Mouse (Mus musculus) liver, adult (tissue): Measurements from ENCODE around the gene Rad9b.

Experiments used
- GATA4 ChIP-seq: IDR thresholded peaks from 2 replicates; pipeline ENCODE4 v1.6.1; 2014; ENCODE audit warnings: mild to moderate bottlenecking, low read length; ENCODE audit not compliant: insufficient replicate concordance

Rad9b gene

DNA sequence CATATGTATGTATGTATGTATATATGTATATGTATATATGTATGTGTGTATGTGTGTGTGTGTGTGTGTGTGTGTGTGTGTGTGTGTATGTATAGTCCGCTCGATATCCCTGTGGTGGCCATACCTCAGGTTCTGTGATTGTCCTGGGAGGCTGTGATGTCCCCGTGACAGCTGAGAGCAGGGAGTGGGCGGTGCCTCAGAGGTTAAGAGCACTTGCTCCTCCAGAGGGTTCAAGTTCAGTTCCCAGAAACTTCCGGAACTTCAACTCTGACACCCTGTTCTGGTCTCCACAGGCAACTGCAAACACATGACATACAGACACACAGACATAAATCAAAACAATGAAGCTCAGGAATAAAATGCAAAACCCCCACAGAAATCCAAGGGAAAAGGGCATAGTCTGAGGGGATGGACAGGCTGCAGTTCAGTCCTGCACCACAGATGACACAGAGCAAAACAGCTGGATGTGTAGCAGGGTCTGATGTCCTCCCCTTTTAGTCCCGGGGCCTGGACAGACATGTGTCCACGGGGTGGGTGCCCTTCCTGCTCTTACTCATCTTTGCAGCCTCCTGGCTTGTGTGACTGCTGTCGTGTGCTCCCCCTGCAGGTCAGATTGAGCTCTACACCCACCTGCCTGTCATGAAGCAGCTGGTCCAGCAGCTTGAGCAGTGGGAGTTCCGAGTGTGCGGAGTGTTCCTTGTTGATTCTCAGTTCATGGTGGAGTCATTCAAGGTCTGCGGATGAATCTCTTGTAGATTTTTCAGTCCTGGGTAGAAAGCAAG lies 25.5 kb upstream of the Rad9b start:
- no peak for TF ChIP-seq GATA4

DNA sequence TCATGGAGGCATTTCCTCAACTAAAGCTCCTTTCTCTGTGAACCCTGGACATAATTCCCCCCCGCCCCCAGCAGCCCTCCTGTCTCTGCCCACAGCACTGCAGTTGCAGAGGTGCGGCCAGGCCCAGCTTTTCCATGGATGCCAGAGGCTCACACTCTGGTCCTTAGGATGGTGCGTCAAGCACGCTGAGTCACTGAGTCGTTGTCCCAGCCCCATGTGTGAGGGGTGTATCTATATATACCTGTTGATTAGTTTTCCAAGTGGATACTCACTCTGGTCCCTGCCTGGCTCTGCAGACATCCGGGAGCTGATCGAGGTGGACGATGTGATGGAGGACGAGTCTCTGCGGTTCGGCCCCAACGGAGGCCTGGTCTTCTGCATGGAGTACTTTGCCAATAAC lies 24.1 kb upstream of the Rad9b start:
- no peak for TF ChIP-seq GATA4

DNA sequence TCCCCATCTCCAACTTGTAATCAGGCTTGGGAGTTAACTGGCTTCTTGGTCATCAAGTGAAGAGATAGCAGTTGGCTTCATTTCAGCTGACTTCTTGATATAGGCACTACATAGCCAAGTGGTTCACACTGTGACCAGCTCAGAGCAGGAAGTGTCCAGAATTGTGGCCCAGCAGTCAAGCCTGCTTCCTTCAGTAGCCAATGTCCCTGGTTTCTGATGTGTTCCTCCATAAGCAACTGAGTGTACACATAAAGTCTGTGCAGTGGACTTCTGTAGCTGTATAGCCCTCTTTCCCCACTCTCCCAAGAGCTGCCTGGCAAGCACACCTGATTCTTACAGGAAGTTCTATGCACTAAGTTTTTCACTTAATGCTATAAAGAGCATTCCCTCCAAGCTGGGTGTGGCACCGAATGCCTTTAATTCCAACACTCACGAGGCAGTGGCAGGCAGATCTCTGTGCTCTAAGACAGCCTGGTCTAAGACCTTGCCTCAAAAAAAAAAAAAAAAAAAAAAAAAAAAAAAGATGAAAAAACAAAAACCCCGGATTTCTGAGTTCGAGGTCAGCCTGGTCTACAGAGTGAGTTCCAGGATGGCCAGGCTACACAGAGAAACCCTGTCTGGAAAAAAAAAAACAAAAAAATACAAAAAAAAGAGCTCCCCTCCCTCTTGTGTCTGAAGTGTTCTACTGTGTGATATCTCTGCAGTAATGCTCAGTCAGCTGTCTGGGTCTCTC lies 23.2 kb upstream of the Rad9b start:
- TF ChIP-seq GATA4, result no peak

DNA sequence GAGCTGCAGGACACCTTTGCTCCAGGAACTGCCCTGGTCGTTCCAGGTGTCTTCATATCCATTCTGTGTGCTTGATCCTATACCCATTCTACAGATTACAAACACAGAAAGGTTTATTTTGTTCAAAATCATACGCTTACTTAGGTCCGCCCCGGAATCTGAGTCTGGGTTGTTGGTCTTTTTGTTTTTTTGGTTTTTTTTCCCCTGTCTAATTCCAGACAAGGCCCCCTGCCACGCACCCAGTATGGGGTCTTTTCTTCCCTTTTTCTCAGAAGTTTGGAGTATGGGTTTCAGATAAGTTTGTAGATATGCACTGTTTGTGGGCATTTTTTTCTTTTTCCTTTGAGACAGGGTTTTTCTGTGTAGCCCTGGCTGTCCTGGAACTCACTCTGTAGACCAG lies 18.8 kb upstream of the Rad9b start:
- no peak for TF ChIP-seq GATA4

DNA sequence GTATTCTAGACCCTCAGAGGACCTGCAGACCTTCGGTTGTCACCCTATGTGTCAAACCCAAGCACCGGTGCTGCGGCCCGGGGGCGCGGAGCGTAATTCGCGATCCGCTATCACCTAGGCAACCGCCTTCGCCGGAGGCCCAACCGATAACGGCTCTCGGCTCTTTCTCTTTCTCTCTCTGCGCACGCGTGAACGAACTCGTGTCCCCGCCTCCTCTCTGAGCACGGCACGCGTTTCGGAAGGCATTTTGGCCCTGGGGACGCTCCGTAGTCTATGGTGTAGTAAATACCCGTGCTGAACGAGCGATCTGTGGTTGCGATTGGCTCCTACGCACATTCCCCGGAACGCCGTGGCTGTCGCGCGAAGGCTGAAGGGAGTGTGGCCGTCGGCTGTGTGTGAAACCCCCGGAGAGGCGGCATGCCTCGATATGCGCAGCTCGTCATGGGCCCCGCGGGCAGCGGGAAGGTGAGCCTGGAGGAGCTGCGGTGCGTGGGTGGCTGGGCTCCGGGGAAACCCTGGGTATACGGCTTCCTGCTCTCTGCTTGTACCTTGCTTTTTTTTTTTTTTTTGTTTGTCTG lies 18.2 kb upstream of the Rad9b start, which contains the start of gene Fam216a:
Gene Fam216a, minus strand, starts transcription at position 173 of the 578 bp plus-strand sequence.
- peak; percentile 92; the same call in 1 of the 2 replicates for TF ChIP-seq GATA4

DNA sequence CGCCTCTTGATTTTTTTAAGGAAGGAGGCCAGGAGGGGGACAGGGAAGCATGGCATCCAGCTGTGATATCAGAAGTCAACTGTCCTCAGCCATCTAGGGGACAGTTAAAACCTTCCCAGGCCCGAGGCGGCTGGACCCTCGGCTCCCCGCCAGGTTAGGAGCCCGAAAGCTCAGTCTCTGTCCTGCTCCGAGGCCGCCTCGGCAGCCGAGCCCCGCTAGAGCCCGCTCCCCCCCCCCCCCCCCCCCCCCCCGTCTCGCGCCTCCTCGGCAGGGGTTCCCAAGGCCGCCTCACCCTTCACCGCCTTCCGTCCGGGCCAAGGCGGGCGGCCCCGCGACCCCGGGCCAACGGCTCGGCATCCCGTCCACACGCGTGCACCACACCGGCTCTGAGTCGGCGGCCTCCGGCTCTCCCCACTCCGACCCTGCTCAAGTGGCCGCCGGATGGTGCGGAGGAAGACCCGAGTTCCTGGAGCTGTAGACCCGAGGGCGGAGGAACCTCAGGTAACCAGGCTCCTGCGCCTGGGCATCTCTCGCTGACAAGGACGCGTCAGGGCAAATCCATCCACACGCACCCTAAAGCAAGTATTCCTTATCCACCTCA lies 17.7 kb upstream of the Rad9b start, which contains the start of gene Gpn3:
Gene Gpn3, plus strand, starts transcription at position 286 of the 601 bp plus-strand sequence.
- TF ChIP-seq GATA4, result no peak

DNA sequence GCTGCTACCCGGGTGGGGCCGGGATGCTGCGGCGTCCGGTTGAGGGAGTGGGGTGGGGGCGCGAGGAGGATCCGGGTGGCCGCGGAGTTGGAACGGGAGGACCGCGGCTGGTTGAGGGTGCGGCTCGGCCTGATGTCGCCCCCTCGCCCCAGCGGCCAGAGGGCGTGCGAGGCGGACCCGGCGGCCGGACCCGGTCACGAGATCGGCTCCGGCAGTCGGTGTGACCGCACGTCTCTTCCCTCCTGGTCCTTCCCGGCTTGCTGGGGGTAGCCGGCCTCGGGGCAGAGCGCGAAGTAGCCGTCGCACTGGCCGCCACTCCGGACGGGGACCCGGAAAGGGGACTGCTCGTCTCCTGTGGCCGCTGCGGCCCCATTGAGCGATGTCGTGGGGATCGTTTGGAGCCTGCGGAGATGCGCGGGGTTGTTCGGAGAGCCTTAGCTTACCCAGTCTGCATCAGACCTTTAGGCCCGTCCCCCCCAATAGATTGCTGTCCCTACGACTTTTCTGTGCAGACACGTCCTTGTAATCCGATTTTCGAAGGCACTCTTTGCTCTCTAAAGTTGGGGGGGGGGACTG lies 547 bp upstream of the Rad9b start:
- TF ChIP-seq GATA4, result no peak

DNA sequence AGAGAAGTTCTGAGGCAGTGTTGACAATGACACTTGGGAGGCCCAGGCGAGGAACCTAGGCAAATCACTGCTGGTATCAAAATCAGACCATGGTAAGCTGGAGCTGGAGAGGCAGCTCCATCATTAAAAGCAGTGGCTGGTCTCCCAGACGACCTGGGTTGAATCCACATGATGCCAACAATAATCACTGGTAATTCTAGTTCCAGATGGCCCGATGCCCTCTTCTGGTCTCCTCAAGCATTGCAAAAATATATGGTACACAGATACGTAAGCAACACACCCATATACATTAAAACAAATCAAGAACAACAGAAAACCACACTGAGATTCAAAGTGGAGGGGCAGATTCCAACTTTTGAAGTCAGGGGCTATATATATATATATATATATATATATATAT lies 8.3 kb downstream of the Rad9b start:
- no peak for TF ChIP-seq GATA4

DNA sequence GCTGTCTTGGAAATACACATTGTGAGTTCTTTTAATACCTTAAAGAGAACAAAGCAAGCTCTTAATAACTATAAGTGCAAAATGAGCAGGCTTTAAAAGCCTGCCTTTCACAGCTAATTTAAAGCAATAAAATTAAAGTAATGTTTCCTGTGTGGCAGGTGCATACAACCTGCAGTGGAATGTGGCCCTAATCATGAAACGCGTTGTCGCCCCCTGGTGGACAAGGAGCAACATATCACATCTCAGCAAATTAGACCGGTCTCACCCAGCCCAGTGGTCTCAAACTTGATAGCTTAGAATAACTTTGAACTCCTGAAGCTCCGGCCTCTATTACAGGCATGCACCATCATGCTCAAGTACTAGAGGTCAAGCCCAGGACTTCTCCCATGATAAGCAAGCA lies 9.8 kb downstream of the Rad9b start:
- no peak for TF ChIP-seq GATA4

DNA sequence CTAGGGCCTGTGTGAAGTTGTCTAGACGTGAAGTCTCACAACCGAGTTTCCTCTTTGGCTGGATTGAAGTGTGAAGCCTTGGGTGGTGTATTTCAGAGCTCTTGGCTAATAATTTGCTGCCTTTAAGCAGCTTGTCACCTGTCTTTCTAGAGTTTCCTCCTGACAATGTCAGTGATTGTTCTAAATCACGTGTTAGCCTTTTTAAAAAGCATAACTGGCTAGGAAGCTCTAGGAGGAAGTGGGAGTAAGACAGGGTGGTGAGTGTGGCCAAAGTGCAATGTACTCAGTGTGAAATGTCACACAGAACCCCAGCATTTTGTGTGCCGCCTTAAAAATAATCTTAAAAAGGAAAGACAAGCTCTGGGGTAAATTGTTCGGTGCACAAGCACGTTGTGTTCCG lies 10.3 kb downstream of the Rad9b start:
- no peak for TF ChIP-seq GATA4

DNA sequence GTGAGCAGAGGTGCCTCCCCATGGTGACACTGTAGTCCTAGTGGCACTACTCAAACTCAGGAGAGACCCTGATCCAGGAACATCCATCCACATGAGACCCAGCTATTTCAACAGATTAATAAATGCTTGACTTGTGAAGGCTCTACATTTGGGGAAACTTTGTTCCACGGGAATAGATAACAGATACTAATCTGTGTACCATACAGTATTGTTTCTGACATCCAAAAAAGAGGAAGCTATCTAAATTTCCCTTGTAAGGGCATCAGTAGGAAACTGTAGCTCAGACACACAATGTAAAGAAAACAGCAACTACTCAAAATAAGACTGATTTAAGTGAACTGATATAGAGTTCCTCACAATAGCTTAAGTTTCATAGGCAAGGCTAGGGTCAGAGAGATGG lies 11.2 kb downstream of the Rad9b start:
- no peak for TF ChIP-seq GATA4

DNA sequence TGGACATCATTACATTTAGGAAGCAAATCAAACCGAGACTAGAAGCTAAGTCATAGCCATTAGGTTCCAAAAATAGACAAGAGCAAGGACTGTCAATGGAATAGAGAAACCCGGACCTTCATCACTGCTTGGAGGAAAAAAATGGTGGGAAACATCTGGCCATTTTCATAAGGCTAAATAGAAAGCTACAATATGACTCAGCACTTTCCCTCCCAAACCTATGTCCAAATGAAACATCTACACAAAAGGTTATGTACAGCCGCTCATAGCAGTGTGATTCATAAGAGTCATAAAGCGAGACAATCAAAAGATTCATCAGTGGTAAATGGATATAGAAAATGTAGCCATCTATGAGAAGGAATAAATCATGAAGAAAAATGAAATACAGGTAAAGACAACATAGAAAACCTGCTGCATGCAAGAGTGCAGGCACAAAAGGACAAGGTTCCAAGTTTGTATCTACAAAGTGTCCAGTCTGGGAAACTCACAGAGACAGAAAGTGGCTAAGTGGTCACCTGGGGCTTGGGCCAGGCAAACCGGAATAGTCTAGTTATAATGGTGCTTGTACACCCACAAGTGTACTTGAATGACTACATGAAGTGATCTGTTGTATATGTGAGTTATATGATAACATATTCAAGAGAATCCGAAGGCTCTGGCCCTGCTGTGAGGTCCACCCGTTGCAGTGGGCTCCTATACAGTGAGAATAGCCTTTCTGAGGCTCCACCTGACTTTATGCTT lies 17.3 kb downstream of the Rad9b start:
- TF ChIP-seq GATA4, result no peak

DNA sequence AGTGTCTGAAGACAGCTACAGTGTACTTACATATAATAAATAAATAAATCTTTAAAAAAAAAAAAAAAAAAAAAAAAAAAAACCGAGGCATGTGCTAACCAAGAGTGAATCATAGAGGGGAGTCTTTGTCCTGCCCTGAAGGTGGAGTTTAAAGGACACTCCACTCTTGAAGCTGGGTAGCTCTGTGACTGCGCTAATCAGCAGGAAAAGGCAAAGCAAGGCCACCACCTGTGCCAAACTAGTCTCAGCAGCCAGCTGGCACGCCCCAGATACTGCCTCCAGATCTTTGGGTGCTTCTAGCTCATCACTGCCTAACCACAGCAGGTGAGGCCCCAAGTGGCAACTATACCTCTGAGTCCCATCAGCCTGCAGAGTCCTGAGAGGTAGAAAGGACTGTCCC lies 19.4 kb downstream of the Rad9b start:
- no peak for TF ChIP-seq GATA4

DNA sequence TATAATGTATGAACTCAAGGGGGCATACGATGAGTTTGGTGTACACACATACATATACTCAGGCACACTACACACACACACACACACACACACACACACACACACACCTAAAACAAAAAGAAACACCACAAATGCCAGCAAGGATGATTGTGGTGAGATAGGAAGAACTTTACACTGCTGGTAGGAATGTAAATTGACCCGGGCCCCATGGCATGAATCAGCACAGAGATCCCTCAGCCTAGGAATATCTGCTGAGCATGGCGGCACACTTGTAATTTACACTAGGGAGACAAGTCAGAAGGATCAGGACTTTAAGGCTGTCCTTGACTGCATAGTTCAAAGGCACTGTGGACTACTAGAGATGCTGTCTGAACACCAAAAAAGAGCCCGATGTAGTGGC lies 23.8 kb downstream of the Rad9b start:
- no peak for TF ChIP-seq GATA4

DNA sequence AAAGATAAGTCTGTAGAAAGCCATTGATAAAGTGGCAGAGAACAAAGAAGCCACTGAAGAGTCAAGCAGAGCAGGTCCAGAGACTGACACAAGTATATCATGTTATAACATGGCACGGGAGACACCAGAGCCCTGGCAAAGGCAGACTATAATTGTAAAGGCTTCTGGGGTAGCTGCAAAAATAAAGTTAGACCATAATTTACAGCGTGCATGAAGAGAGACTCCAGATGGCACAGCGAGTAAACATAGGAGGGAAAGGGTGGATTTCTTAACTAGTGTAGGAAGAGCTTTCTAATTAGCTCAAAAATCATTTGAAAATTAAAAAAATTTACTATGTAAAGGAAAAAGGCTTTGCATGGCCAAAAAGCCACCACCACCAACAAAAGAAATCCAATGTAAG lies 26.8 kb downstream of the Rad9b start:
- no peak for TF ChIP-seq GATA4

DNA sequence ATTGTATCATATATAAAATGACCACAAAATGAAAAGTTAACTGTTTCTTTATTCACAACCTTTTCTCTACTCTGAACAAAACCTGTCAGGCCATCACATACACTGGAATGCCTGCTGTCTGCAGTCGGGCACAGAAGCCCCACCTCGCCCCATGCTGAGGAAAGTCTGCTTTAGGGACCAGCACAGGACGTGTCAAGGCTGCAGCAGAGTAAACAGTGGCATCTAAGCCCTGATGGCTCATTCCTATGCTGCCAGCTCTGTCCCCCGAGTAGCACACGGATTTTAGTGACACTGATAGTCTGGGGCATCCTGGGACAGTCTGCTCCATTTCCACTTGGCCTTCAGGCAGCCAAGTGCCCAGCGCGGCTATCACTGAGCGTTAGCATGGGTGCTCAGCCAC lies 28.6 kb downstream of the Rad9b start:
- no peak for TF ChIP-seq GATA4
